Mouse (Mus musculus) midbrain, embryonic 13.5 days (tissue): ENCODE measurements around the gene Tmem63c. TPM values are rescaled to one million over a fixed set of nuclear protein-coding genes. Genes with fewer than 3 reads are reported as not detected.
A peak's percentile ranks its signal among the peaks of the same experiment; 100 is the strongest.

ENCODE experiments used
- ATAC-seq: fragments of 200-750 bp; cut with Nextera tagmentation; 2 replicates; pipeline ENCODE4 v1.8.0; 2017; ENCODE audit warnings: mild to moderate bottlenecking, moderate TSS enrichment, moderate library complexity
- H3K27ac ChIP-seq: fragments of 300-500 bp; sonication (generic); 2 replicates; pipeline ENCODE4 v1.5.1; 2015; ENCODE audit warnings: inconsistent platforms, mild to moderate bottlenecking, moderate library complexity
- H3K27me3 ChIP-seq: fragments of 300-500 bp; sonication (generic); 2 replicates; pipeline ENCODE4 v1.6.1; 2015; ENCODE audit warnings: mild to moderate bottlenecking, inconsistent platforms
- H3K36me3 ChIP-seq: fragments of 300-500 bp; sonication (generic); 2 replicates; pipeline ENCODE4 v1.6.1; 2015; ENCODE audit warnings: mild to moderate bottlenecking, inconsistent platforms
- H3K4me1 ChIP-seq: fragments of 300-500 bp; sonication (generic); replicated peaks from 2 replicates; pipeline ENCODE4 v1.6.1; 2015; ENCODE audit warnings: inconsistent platforms
- H3K4me2 ChIP-seq: fragments of 300-500 bp; sonication (generic); replicated peaks from 2 replicates; pipeline ENCODE4 v1.6.1; 2015; ENCODE audit warnings: moderate library complexity, mild to moderate bottlenecking, inconsistent platforms
- H3K4me3 ChIP-seq: fragments of 300-500 bp; sonication (generic); replicated peaks from 2 replicates; pipeline ENCODE4 v1.5.1; 2015; ENCODE audit warnings: mild to moderate bottlenecking, inconsistent platforms
- H3K9ac ChIP-seq: fragments of 300-500 bp; sonication (generic); replicated peaks from 2 replicates; pipeline ENCODE4 v1.6.1; 2015; ENCODE audit warnings: mild to moderate bottlenecking, inconsistent platforms
- H3K9me3 ChIP-seq: fragments of 300-500 bp; sonication (generic); 2 replicates; pipeline ENCODE4 v1.6.1; 2016; ENCODE audit warnings: mild to moderate bottlenecking, inconsistent platforms
- whole genome bisulfite sequencing: fragments of 180-500 bp; shearing (Covaris S2); methylation state at CpG from one replicate; pipeline ENCODE4 v1.1.7; 2015; 5-methylcytosine and 5-hydroxymethylcytosine counted together
- polyA plus RNA-seq: library from polyadenylated mRNA; unstranded; fragments of >200 nt; fragmentation: Nextera tagmentation; extraction: Ambion mirVana; gene quantifications from 2 replicates; pipeline ENCODE4 v1.2.1, GENCODE M21; 2015

The Tmem63c gene
- polyA plus RNA-seq, 1 experiment from 2014 or later, result 4.3 TPM

DNA sequence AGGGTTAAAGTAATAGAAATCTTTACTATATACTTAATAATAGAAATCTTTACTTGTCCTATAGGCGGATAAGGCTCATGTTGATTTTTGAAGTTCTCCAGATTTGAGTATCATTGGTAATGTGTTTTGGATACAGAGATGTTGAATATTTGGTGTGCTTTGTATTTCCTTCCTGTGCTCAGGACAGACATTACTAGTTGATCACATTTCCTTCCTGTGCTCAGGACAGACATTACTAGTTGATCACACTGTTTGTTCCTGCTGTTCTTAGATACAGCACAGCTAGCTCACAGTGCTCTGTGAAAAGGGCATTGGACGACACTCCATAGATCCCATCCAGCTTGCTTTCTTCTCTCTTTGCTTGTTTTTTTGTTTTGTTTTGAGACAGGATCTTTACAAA lies 55.5 kb downstream of the Tmem63c start:
- Histone ChIP-seq H3K4me2 (no peak overlapping the region), H3K9me3 (no peaks in the 10 kb centered on the region), H3K4me3 (no peak overlapping the region), H3K4me1 (no peaks in the 10 kb centered on the region), H3K27ac (no peak overlapping the region), H3K9ac (no peak overlapping the region), H3K27me3 (no peaks in the 10 kb centered on the region), H3K36me3 (peaks cover 35% of the 10 kb centered on the region)
- ATAC-seq, result no peak
- WGBS, result 92% methylated on average over 2 of the region's 2 CpGs

DNA sequence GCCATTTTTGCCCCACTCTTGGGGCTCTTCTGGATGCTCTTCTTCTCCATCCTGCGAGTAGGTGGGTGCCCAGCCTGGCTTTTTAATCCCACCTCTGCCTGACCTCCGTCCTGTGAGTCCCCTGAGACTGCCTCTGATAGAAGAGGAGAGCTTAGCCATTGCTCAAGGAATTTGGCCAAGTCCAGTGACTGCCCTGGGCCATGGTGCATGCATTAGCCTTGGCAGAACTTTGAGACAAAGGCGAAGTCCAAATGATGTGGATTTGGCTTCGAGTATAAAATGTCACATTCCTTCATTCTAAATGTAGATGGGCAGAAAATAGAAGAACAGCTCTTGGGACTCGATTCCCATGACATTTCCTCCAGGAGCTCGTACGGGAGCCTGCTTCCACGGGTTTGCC lies 61.7 kb downstream of the Tmem63c start:
- ATAC-seq, result no peak
- WGBS, result 80% methylated on average over 8 of the region's 8 CpGs
- Histone ChIP-seq H3K4me2 (no peak overlapping the region), H3K27ac (no peak overlapping the region), H3K9me3 (no peaks in the 10 kb centered on the region), H3K4me3 (no peak overlapping the region), H3K36me3 (peaks cover 8% of the 10 kb centered on the region; the same call in 1 of the 2 replicates), H3K27me3 (no peaks in the 10 kb centered on the region), H3K9ac (no peak overlapping the region), H3K4me1 (no peaks in the 10 kb centered on the region)

DNA sequence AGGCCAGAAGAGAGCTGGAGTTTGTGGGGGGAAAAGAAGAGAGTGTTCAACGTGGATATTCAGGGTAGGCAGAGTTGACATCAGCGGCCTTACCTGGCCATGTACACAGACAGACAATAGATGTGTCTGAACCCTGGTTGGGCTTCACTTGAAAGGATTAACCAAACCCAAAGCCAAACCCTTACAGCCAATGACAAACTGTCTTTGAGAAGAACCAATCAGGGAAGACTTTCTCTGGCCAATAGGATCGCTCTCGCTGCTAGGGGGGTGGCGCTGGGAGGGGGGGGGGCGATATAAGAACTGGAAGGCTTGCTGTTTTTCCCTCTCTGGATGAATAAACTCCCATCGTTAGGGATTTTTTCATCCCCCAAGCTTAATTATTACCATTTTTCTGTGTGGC lies 66.1 kb downstream of the Tmem63c start:
- Histone ChIP-seq H3K9ac (no peak overlapping the region), H3K4me3 (no peak overlapping the region), H3K9me3 (no peaks in the 10 kb centered on the region), H3K4me1 (no peaks in the 10 kb centered on the region), H3K4me2 (no peak overlapping the region), H3K27ac (no peak overlapping the region), H3K36me3 (peaks cover 12% of the 10 kb centered on the region; the same call in 1 of the 2 replicates), H3K27me3 (no peaks in the 10 kb centered on the region)
- 55% methylated on average over 7 of the region's 7 CpGs for WGBS
- no peak for ATAC-seq

DNA sequence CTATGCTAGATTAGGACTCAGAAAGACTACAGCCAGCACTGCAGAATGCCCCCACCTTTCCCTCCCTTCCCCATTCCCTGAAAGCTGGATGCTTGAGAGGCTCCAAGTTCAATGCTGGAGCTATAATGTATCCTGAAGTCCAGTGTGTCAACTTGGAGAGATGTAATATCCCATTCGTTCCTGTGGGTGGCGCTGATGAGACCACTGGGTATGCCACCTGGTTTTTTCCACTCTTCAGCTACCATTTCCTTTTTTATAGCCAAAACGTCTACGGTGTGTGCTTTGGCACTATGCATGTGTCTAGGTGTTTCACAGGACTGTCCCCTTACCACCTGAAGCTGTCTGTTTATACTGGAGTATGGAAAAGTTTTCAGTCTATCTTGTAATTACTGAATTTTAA lies 67.2 kb downstream of the Tmem63c start:
- no peaks in the 10 kb centered on the region for H3K9me3 ChIP-seq
- 38% methylated on average over 4 of the region's 4 CpGs for WGBS
- H3K36me3 ChIP-seq, result peaks cover 12% of the 10 kb centered on the region; the same call in 1 of the 2 replicates
- no peak overlapping the region for H3K4me2 ChIP-seq
- no peak overlapping the region for H3K27ac ChIP-seq
- no peak overlapping the region for H3K4me3 ChIP-seq
- ATAC-seq, result no peak
- no peaks in the 10 kb centered on the region for H3K4me1 ChIP-seq
- no peaks in the 10 kb centered on the region for H3K27me3 ChIP-seq
- no peak overlapping the region for H3K9ac ChIP-seq

DNA sequence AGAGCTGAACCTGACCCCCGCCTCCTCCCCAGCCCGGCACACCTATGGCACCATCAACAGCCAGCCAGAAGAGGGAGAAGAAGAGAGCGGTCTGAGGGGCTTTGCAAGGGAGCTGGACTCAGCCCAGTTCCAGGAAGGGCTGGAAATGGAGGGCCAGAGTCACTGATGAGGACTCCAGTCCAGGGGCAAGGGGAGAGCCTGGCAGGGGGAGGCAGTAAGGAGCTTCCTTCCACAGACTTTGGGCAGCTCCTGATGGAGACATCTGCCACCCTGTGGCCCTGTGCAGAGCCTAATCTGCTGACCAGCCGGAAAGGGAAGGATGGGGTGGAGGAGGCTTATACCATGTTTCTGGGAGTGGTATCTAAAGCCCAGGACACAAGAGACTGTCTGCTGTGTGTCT lies 68.1 kb downstream of the Tmem63c start:
- Histone ChIP-seq H3K9ac (no peak overlapping the region), H3K4me2 (no peak overlapping the region), H3K9me3 (no peaks in the 10 kb centered on the region), H3K4me1 (no peaks in the 10 kb centered on the region), H3K27ac (no peak overlapping the region), H3K36me3 (peaks cover 11% of the 10 kb centered on the region; the same call in 1 of the 2 replicates), H3K4me3 (no peak overlapping the region), H3K27me3 (no peaks in the 10 kb centered on the region)
- no peak for ATAC-seq
- 74% methylated on average over 4 of the region's 4 CpGs for WGBS

DNA sequence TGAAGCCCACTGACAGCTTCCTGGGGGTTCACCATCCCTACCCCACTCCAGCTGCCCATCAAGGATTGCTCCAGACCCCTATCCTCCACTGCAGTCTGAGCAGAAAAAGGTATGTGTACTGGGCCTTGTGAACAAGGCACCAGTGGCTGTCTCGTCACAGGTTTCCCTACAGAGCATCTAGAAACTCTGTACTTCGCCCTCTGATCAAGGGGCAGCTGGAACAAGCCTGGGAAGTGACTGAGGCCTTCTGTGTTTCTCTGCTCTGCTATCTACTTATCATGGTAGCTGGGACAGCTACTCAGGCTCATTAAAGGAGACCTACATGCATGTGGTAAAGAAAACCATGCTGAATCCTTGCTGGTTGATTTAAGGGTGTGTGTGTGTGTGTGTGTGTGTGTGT lies 68.6 kb downstream of the Tmem63c start:
- ATAC-seq, result no peak
- peaks cover 9% of the 10 kb centered on the region; the same call in 1 of the 2 replicates for H3K36me3 ChIP-seq
- H3K4me1 ChIP-seq, result no peaks in the 10 kb centered on the region
- H3K4me3 ChIP-seq, result no peak overlapping the region
- H3K27me3 ChIP-seq, result no peaks in the 10 kb centered on the region
- no peak overlapping the region for H3K27ac ChIP-seq
- H3K9me3 ChIP-seq, result no peaks in the 10 kb centered on the region
- no peak overlapping the region for H3K4me2 ChIP-seq
- H3K9ac ChIP-seq, result no peak overlapping the region
- WGBS, result 88% methylated on average over 2 of the region's 2 CpGs

DNA sequence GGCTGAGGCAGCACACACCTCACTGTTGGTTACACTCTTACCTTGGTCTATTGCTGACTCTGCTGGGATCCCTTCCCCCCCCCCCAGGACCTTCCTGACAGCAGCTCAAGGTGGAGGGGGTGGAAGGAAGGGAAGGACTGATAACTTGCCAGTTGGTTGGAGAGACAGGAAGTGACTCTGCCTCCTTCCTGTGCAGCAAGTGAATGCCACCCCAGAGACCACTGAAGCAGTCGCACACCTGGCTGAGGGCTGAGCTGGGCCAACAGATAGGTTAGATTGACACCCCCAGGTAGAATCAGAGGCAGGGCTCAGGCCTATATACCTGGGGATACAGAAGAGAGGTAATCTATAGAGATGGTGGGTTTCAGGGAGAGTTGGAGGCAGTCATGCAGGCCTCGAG lies 70.8 kb downstream of the Tmem63c start:
- H3K36me3 ChIP-seq, result peaks cover 9% of the 10 kb centered on the region; the same call in 1 of the 2 replicates
- H3K4me1 ChIP-seq, result no peaks in the 10 kb centered on the region
- no peak for ATAC-seq
- no peak overlapping the region for H3K4me3 ChIP-seq
- H3K4me2 ChIP-seq, result no peak overlapping the region
- no peak overlapping the region for H3K27ac ChIP-seq
- H3K27me3 ChIP-seq, result no peaks in the 10 kb centered on the region
- whole genome bisulfite sequencing, result 97% methylated on average over 2 of the region's 2 CpGs
- no peaks in the 10 kb centered on the region for H3K9me3 ChIP-seq
- H3K9ac ChIP-seq, result no peak overlapping the region

DNA sequence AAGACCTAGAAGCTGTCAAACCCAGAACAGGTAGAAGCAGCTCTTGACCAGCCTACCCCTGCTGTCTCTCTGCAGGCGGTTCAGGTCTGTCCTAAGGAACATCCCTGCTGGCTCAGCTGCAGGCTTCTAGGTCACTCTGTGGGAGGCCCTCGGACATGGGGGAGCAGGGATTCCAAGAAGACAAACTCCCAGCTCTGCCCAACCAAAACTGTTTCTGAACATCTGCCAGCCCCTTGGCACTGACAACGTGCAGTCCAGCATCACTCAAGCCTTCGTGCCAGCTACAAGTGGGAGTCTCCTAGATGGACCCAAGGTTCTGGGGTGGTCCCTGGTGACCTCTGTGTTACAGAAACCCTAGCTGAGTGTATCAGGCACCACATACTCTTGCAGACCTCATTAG lies 72.1 kb downstream of the Tmem63c start:
- Histone ChIP-seq H3K4me1 (no peaks in the 10 kb centered on the region), H3K4me2 (no peak overlapping the region), H3K36me3 (peaks cover 9% of the 10 kb centered on the region; the same call in 1 of the 2 replicates), H3K9ac (no peak overlapping the region), H3K27ac (no peak overlapping the region), H3K27me3 (no peaks in the 10 kb centered on the region), H3K9me3 (no peaks in the 10 kb centered on the region), H3K4me3 (no peak overlapping the region)
- WGBS, result 73% methylated on average over 4 of the region's 4 CpGs
- no peak for ATAC-seq

DNA sequence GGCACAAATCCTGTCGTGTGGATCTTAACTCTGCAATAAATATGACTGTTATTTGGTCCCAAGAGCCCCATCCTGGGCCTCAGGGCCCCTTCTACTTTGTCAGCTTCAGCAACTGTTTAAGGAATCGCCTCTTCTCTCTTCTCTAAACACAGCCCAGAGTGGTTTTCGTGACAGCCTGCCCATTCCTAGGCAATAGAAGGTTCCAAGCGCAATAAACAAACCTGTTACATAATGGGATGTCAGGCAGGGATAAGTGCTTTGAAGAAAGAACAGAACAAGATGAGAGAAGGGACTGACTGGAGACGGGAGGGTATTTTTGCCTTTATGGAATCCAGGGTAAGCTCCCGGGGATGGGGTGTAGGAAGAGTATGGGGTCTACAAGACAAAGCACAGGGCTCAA lies 72.5 kb downstream of the Tmem63c start:
- Histone ChIP-seq H3K27ac (no peak overlapping the region), H3K4me1 (no peaks in the 10 kb centered on the region), H3K9ac (no peak overlapping the region), H3K27me3 (no peaks in the 10 kb centered on the region), H3K4me2 (no peak overlapping the region), H3K4me3 (no peak overlapping the region), H3K9me3 (no peaks in the 10 kb centered on the region), H3K36me3 (peaks cover 9% of the 10 kb centered on the region; the same call in 1 of the 2 replicates)
- WGBS, result 77% methylated on average over 6 of the region's 6 CpGs
- ATAC-seq, result no peak

DNA sequence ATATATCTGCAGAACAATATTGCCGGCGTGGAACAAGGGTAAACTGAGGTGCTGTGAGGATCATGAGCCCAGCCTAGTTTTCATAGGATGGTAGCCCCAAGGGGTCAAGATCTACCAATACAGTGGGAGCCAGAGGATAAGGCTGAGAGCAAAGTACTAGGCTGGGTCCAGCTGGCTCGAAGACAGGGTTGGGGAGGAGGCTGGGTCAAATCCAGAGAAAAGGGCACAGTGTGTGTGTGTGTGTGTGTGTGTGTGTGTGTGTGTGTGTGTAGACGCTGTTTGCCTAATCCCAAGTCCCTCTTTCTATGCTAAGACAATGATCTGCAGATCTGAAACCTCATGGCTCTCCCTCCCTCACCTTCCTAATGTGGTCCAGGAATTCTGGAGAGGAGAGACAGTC lies 79.2 kb downstream of the Tmem63c start:
- peaks cover 33% of the 10 kb centered on the region for H3K27me3 ChIP-seq
- no peak overlapping the region for H3K27ac ChIP-seq
- H3K4me1 ChIP-seq, result peaks cover 9% of the 10 kb centered on the region
- 82% methylated on average over 4 of the region's 4 CpGs for whole genome bisulfite sequencing
- H3K4me3 ChIP-seq, result no peak overlapping the region
- no peak overlapping the region for H3K4me2 ChIP-seq
- H3K9ac ChIP-seq, result no peak overlapping the region
- no peaks in the 10 kb centered on the region for H3K9me3 ChIP-seq
- H3K36me3 ChIP-seq, result no peaks in the 10 kb centered on the region
- no peak for ATAC-seq

DNA sequence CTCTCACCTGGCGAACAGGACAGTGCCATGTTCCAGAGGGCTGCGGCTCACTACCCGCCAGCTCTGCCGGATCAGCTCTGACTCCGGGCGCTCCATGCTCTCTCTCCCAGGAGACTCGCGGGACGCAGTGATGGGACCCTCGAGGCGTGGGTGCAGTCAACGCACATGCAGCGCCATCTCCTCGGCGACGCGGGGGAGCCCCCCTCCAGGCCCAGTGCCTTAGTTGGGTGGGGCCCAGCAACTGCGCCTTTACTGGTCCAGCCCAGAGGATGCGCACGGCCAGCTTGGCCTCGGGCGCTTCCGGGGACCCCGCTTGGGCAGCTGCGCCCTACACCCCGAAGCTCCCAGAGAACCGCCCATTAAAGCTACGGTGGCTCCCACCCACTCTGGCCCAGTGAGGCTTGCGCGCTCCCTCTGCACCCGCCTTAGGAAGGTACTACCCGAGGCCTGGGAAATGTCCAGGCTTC lies 81.1 kb downstream of the Tmem63c start, which contains the start of gene Ngb:
TSS of gene Ngb (minus strand) at position 375 of the 467 bp plus-strand sequence.
- H3K9ac ChIP-seq, result 0 out of 2 replicates have a peak within 1 kb of the TSS, but pooled peaks have one; percentile 25
- H3K36me3 ChIP-seq, result no peaks in the 10 kb centered on the region
- 2% methylated on average over 32 of the region's 32 CpGs for WGBS
- H3K4me2 ChIP-seq, result peak within 1 kb of the TSS; percentile 59
- H3K27me3 ChIP-seq, result peaks cover 33% of the 10 kb centered on the region
- H3K9me3 ChIP-seq, result no peaks in the 10 kb centered on the region
- H3K4me3 ChIP-seq, result peak within 1 kb of the TSS; percentile 36
- ATAC-seq, result peak; percentile 62
- peaks cover 14% of the 10 kb centered on the region for H3K4me1 ChIP-seq
- H3K27ac ChIP-seq, result no peak within 1 kb of the TSS

DNA sequence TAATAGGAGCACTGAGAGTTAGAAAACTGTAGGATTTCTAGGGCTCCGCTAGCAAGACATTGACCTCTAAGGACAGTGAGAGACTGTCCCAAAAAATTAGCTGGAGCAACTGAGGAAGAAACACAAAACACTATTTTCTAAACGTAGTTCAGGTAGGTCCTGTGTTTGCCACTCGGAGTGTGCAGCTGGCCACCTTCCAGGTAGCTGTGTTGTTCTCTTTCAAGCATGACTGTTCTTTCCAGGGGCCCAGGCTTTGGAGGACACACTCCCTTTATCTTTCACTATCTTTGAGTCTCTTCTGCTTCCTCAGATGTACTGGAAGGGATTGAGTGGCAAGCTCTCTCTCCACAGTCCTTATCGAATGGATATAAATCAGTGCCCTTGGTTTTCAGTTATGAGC lies 82.3 kb downstream of the Tmem63c start:
- Histone ChIP-seq H3K4me2 (no peak overlapping the region), H3K9ac (no peak overlapping the region), H3K4me3 (no peak overlapping the region), H3K4me1 (peaks cover 19% of the 10 kb centered on the region), H3K27ac (no peak overlapping the region), H3K9me3 (no peaks in the 10 kb centered on the region), H3K36me3 (no peaks in the 10 kb centered on the region; the same call in 1 of the 2 replicates), H3K27me3 (peaks cover 33% of the 10 kb centered on the region)
- 97% methylated on average over 4 of the region's 4 CpGs for WGBS
- ATAC-seq, result no peak

DNA sequence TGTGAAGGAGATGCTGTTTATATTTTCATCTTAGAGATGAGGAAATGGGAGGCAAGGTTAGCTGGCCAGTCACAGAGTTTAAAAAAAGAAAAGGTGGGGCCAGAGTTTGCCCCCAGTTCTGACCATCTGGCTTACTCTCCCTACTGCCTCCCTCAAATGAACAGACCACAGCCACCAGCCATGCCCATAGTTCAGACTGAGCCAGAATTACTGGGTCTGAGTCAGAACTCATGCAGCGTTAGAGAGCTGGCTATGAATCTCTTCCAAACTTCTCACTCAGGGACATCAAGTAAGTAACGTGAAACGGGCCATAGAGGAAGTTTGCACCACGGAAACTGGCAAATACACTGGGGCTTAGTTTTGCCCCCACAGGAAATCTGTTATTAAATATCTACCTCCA lies 83.7 kb downstream of the Tmem63c start:
- Histone ChIP-seq H3K27ac (no peak overlapping the region), H3K4me2 (no peak overlapping the region), H3K27me3 (peaks cover 33% of the 10 kb centered on the region), H3K9me3 (no peaks in the 10 kb centered on the region), H3K9ac (no peak overlapping the region), H3K36me3 (peaks cover 5% of the 10 kb centered on the region; the same call in 1 of the 2 replicates), H3K4me1 (peaks cover 19% of the 10 kb centered on the region), H3K4me3 (no peak overlapping the region)
- WGBS, result 86% methylated on average over 4 of the region's 4 CpGs
- no peak for ATAC-seq
